Mouse (Mus musculus) intestine, embryonic 15.5 days (tissue): ENCODE results near the gene Slc25a54. TPM values are rescaled to one million over a fixed set of nuclear protein-coding genes. Genes with fewer than 3 reads are reported as not detected.

Experiments used
- ATAC-seq: fragments of 200-750 bp; cut with Nextera tagmentation; 2 replicates; pipeline ENCODE4 v1.8.0; 2017; ENCODE audit warnings: moderate TSS enrichment, moderate library complexity
- H3K27ac ChIP-seq: fragments of 300-500 bp; sonication (generic); 2 replicates; pipeline ENCODE4 v1.5.1; 2015; ENCODE audit warnings: mild to moderate bottlenecking, inconsistent platforms
- H3K27me3 ChIP-seq: fragments of 300-500 bp; sonication (generic); replicated peaks from 2 replicates; pipeline ENCODE4 v1.6.1; 2015; ENCODE audit warnings: inconsistent platforms
- H3K36me3 ChIP-seq: fragments of 300-500 bp; sonication (generic); 2 replicates; pipeline ENCODE4 v1.6.1; 2015; ENCODE audit warnings: inconsistent platforms
- H3K4me1 ChIP-seq: fragments of 300-500 bp; sonication (generic); replicated peaks from 2 replicates; pipeline ENCODE4 v1.6.1; 2015; ENCODE audit warnings: inconsistent platforms
- H3K4me2 ChIP-seq: fragments of 300-500 bp; sonication (generic); replicated peaks from 2 replicates; pipeline ENCODE4 v1.6.1; 2015; ENCODE audit warnings: mild to moderate bottlenecking, inconsistent platforms
- H3K4me3 ChIP-seq: fragments of 300-500 bp; sonication (generic); replicated peaks from 2 replicates; pipeline ENCODE4 v1.5.1; 2015; ENCODE audit warnings: inconsistent platforms
- H3K9ac ChIP-seq: fragments of 300-500 bp; sonication (generic); 2 replicates; pipeline ENCODE4 v1.6.1; 2015; ENCODE audit warnings: inconsistent platforms
- H3K9me3 ChIP-seq: fragments of 300-500 bp; sonication (generic); 2 replicates; pipeline ENCODE4 v1.6.1; 2016; ENCODE audit warnings: inconsistent platforms
- WGBS: fragments of 180-500 bp; shearing (Covaris S2); methylation state at CpG from one replicate; pipeline ENCODE4 v1.1.7; 2015; 5-methylcytosine and 5-hydroxymethylcytosine counted together
- polyA plus RNA-seq: library from polyadenylated mRNA; unstranded; fragments of >200 nt; fragmentation: Nextera tagmentation; extraction: Ambion mirVana; gene quantifications from 2 replicates; pipeline ENCODE4 v1.2.1, GENCODE M21; 2015

Slc25a54 gene
- not detected in 2 replicates for polyA plus RNA-seq

DNA sequence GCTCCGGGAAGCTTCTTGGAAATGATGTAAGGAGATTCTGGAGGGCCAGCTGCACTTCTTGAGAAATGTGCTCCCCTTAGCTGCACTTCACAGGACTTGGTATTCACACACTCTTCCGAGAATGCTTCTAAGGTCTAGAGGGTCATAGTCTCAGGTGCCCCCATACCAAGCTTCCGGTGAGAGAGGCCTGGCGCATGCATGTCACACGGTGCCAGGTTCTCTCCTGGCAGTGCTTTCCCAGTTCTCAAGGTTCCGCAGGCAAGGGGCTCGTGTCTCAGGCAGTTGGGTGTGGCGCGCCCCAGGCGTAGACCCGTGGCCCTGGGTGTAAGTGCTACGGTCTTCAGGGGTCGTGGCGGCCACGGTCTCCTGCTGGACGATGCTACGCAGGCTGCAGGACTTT, at the start of gene Slc25a54:
Gene Slc25a54 (plus strand): TSS at position 301 of the 400 bp plus-strand sequence.
- no peak within 1 kb of the TSS for H3K4me3 ChIP-seq
- no peaks in the 10 kb centered on the region for H3K27me3 ChIP-seq
- ATAC-seq = no peak
- H3K4me2 ChIP-seq = no peak within 1 kb of the TSS
- H3K9me3 ChIP-seq = no peaks in the 10 kb centered on the region
- 94% methylated on average over 17 of the region's 17 CpGs for WGBS
- no peak within 1 kb of the TSS for H3K9ac ChIP-seq
- H3K4me1 ChIP-seq = no peaks in the 10 kb centered on the region
- no peaks in the 10 kb centered on the region for H3K36me3 ChIP-seq
- no peak within 1 kb of the TSS for H3K27ac ChIP-seq

- ATAC-seq = 0 out of 2 replicates have a peak, but pooled peaks have one; percentile 27
- Histone ChIP-seq H3K36me3 (no peaks in the 10 kb centered on the region), H3K9me3 (no peaks in the 10 kb centered on the region), H3K27ac (peak overlapping the region; percentile 60; the same call in 1 of the 2 replicates), H3K27me3 (no peaks in the 10 kb centered on the region), H3K4me2 (no peak overlapping the region), H3K9ac (no peak overlapping the region), H3K4me3 (no peak overlapping the region), H3K4me1 (peaks cover 16% of the 10 kb centered on the region; the same call in 1 of the 2 replicates)
- 32% methylated on average over 6 of the region's 6 CpGs for WGBS
These were observed 49.5 kb upstream of the Slc25a54 start for GRCm38 (mm10) chr3:109030817-109031216.

DNA sequence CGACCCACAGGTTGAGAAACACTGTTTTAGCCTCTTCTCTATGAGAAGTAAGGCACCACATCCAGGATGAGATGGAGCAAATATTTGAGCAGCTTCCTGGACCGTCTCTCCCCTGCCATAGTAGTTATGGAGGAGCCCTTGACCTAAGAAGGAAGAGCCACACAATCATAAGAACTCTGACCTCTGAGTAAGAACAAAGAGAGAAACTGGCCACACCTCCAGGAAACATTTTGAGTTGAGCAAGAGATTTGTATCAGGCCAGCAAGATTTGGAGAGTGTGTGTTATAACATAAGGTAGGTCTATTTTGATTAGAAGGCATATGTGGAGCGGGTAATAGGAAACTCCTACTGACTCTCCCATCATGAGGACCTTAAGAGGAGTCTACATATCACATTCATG, 48.6 kb upstream of the Slc25a54 start:
- Histone ChIP-seq H3K4me1 (peaks cover 16% of the 10 kb centered on the region; the same call in 1 of the 2 replicates), H3K27me3 (no peaks in the 10 kb centered on the region), H3K4me3 (no peak overlapping the region), H3K4me2 (no peak overlapping the region), H3K36me3 (no peaks in the 10 kb centered on the region), H3K9ac (no peak overlapping the region), H3K9me3 (no peaks in the 10 kb centered on the region), H3K27ac (no peak overlapping the region)
- WGBS = 74% methylated on average over 3 of the region's 3 CpGs
- ATAC-seq = no peak

- Histone ChIP-seq H3K4me2 (no peak overlapping the region), H3K9ac (no peak overlapping the region), H3K36me3 (no peaks in the 10 kb centered on the region), H3K4me1 (peaks cover 16% of the 10 kb centered on the region; the same call in 1 of the 2 replicates), H3K4me3 (no peak overlapping the region), H3K27me3 (no peaks in the 10 kb centered on the region), H3K27ac (no peak overlapping the region), H3K9me3 (no peaks in the 10 kb centered on the region)
- WGBS = 43% methylated on average over 2 of the region's 2 CpGs
- no peak for ATAC-seq
These were observed 48.0 kb upstream of the Slc25a54 start for GRCm38 (mm10) chr3:109032306-109032705.

DNA sequence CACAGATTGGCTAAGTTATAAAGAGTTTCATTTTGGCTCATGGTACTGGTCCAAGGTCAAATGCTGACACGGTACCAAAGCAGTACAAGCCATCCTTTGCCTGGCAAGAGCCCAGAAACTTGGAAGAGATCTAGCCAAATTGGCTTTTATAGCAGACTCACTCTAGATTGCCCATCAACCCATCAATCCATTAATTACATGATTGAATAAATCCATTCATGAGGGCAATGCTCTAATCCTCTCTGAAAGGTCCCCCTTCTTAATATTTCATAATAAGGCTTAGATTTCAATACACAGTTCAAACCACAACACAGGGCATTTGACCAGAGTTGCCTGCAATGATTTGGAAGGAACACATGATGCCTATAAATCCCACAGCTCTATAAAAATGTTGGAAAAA, 45.9 kb upstream of the Slc25a54 start:
- peaks cover 16% of the 10 kb centered on the region; the same call in 1 of the 2 replicates for H3K4me1 ChIP-seq
- no peak overlapping the region for H3K4me2 ChIP-seq
- H3K36me3 ChIP-seq = no peaks in the 10 kb centered on the region
- H3K27ac ChIP-seq = no peak overlapping the region
- no peak for ATAC-seq
- no peaks in the 10 kb centered on the region for H3K27me3 ChIP-seq
- no peak overlapping the region for H3K9ac ChIP-seq
- H3K9me3 ChIP-seq = no peaks in the 10 kb centered on the region
- H3K4me3 ChIP-seq = no peak overlapping the region
- WGBS = 82% methylated on average over 1 of the region's 1 CpGs

DNA sequence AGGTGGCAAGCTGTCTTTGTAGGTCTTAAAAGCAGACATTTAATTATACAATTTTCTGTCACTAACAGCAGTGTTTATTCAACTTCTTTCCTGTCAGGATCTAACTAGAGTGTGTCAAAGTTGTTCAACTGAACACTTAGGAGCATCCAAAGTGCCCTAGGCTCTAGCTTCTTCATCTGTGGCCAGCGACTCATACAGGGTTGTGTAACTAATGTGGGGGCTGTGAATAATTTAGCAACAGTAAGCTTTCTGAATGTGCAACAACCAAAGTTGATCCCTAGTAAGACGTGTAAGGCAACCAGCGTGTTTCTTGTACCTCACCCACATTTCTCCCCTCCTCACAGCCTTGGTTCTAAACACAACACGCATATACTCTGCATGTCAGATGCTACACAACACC, 39.4 kb upstream of the Slc25a54 start:
- ATAC-seq = no peak
- H3K27ac ChIP-seq = no peak overlapping the region
- no peaks in the 10 kb centered on the region for H3K4me1 ChIP-seq
- H3K36me3 ChIP-seq = no peaks in the 10 kb centered on the region
- no peak overlapping the region for H3K9ac ChIP-seq
- H3K4me2 ChIP-seq = no peak overlapping the region
- no peaks in the 10 kb centered on the region for H3K9me3 ChIP-seq
- H3K27me3 ChIP-seq = no peaks in the 10 kb centered on the region
- H3K4me3 ChIP-seq = no peak overlapping the region
- WGBS = 85% methylated on average over 4 of the region's 4 CpGs

DNA sequence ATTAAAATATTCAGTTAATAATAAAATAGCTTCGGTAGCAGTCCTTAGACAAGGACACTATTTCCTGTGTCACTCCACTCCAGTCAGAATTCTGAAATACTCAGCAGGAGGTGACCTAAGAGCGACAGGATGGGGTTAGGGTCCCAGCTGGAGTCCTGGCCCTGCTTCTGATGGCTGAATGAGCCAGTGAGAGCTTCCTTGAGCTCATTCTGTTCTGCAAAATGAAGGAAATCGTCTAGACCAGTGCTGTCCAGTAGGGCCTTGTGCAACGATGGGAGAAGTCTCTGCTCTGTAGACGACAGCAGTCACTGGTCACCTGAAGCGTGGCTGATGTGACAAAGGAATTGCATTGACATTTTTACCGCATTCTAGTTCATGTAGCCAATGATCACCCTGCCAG, 36.9 kb upstream of the Slc25a54 start:
- Histone ChIP-seq H3K4me1 (no peaks in the 10 kb centered on the region), H3K4me2 (no peak overlapping the region), H3K9ac (no peak overlapping the region), H3K9me3 (no peaks in the 10 kb centered on the region), H3K4me3 (no peak overlapping the region), H3K27me3 (no peaks in the 10 kb centered on the region), H3K27ac (no peak overlapping the region), H3K36me3 (no peaks in the 10 kb centered on the region)
- WGBS = 80% methylated on average over 7 of the region's 7 CpGs
- ATAC-seq = no peak

- no peak for ATAC-seq
- H3K27ac ChIP-seq = no peak overlapping the region
These were observed 33.8 kb upstream of the Slc25a54 start for GRCm38 (mm10) chr3:109046428-109046827.

GRCm38 (mm10) chr3:109047707-109048283, 32.5 kb upstream of the Slc25a54 start:
- H3K36me3 ChIP-seq = no peaks in the 10 kb centered on the region
- peaks cover 8% of the 10 kb centered on the region for H3K4me1 ChIP-seq
- no peak overlapping the region for H3K9ac ChIP-seq
- 39% methylated on average over 6 of the region's 6 CpGs for WGBS
- H3K9me3 ChIP-seq = no peaks in the 10 kb centered on the region
- no peak overlapping the region for H3K4me2 ChIP-seq
- no peaks in the 10 kb centered on the region for H3K27me3 ChIP-seq
- H3K4me3 ChIP-seq = no peak overlapping the region
- no peak overlapping the region for H3K27ac ChIP-seq
- 0 out of 2 replicates have a peak, but pooled peaks have one; percentile 40 for ATAC-seq

More at GRCm38 (mm10) chr3:109046428-109046827, 33.8 kb upstream of the Slc25a54 start:
- Histone ChIP-seq H3K27me3 (no peaks in the 10 kb centered on the region), H3K4me2 (no peak overlapping the region), H3K36me3 (no peaks in the 10 kb centered on the region), H3K9me3 (no peaks in the 10 kb centered on the region), H3K9ac (no peak overlapping the region; the same call in 1 of the 2 replicates), H3K4me3 (no peak overlapping the region), H3K4me1 (peaks cover 6% of the 10 kb centered on the region)
- 83% methylated on average over 3 of the region's 3 CpGs for WGBS

DNA sequence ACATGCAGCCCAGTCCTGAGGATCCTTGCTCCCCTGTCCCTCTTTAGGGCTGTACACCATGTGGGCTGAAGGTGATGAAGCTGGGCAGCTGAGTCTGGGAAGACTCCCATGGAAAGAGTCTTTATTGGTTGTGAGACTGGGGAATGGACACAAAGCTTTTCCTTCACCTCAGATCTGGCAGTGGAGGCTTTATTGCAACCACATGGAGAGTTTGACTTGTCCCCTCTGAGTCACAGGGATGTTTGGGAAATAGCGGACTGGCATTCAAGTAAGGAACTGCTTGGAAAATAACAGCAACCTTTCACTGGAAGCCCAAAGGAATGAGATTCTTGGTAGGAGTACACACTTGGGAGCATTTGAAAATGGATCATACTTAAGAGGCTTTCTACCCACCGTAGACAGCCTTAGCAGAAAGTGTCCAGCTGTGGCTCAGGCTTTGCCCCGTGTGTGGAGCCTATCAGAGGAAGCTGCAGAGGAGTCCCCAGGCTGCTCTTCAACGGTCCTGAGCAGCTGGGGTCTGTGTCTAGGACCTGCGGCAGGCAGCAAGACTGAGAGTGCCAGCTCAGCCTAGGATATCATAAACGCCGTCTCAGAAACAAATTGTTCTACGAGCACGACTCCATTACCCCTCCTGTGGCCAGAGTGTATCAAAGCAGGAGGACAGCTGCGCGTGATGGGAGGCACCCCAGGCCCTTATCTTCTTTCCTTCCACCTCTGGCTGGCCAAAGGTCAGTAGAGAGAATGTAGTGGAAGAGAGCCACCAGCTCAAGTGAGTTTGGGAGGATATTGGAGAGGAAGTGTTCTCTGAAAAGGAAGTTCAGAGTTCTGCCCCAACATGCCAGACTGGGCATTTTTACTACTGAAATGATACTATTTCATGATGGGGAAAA, 29.0 kb upstream of the Slc25a54 start:
- ATAC-seq = peak; percentile 87
- Histone ChIP-seq H3K36me3 (no peaks in the 10 kb centered on the region), H3K27ac (no peak overlapping the region), H3K27me3 (no peaks in the 10 kb centered on the region), H3K4me3 (no peak overlapping the region), H3K4me1 (peaks cover 8% of the 10 kb centered on the region), H3K4me2 (peak overlapping the region; percentile 33; the same call in 1 of the 2 replicates), H3K9ac (no peak overlapping the region), H3K9me3 (no peaks in the 10 kb centered on the region)
- 19% methylated on average over 11 of the region's 11 CpGs for WGBS

GRCm38 (mm10) chr3:109051946-109052331, 28.3 kb upstream of the Slc25a54 start:
- Histone ChIP-seq H3K4me3 (no peak overlapping the region), H3K27ac (no peak overlapping the region), H3K4me1 (peaks cover 8% of the 10 kb centered on the region), H3K9me3 (no peaks in the 10 kb centered on the region), H3K27me3 (no peaks in the 10 kb centered on the region), H3K36me3 (no peaks in the 10 kb centered on the region), H3K9ac (no peak overlapping the region), H3K4me2 (peak overlapping the region; percentile 33; the same call in 1 of the 2 replicates)
- ATAC-seq = no peak
- 70% methylated on average over 6 of the region's 6 CpGs for WGBS

DNA sequence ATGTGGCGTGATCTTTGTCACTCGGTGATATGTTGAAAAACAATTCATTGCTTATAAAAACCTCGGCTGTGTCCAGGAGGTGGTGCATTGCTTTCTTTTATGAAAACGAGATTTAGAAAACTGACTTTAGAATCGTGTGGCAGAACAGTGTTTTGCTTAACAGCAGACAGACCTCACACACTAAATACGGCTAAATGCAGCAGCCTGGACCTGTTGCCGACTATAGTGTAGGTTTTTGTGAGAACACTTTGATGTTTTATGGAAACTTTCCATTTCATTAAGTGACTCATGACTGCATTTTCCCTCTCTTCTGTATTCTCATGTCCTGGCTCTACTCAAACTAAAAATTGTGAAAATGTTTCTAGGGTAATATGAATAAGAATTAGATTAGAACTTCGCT, 20.4 kb upstream of the Slc25a54 start:
- H3K4me3 ChIP-seq = no peak overlapping the region
- no peaks in the 10 kb centered on the region for H3K36me3 ChIP-seq
- no peak overlapping the region for H3K4me2 ChIP-seq
- H3K4me1 ChIP-seq = no peaks in the 10 kb centered on the region
- no peak for ATAC-seq
- no peak overlapping the region for H3K27ac ChIP-seq
- no peak overlapping the region for H3K9ac ChIP-seq
- no peaks in the 10 kb centered on the region for H3K27me3 ChIP-seq
- 59% methylated on average over 8 of the region's 8 CpGs for WGBS
- no peaks in the 10 kb centered on the region for H3K9me3 ChIP-seq
